Mouse (Mus musculus): ENCODE results near the gene Wrnip1. TPM values are rescaled to one million over a fixed set of nuclear protein-coding genes. Genes with fewer than 3 reads are reported as not detected.
A peak's percentile ranks its signal among the peaks of the same experiment; 100 is the strongest.

Gene Wrnip1
- polyA plus RNA-seq, 1 experiment from 2014 or later, result 19.1 TPM

- Histone ChIP-seq H3K4me1 (peaks cover 11% of the 10 kb centered on the region), H3K9me3 (no peaks in the 10 kb centered on the region), H3K36me3 (no peaks in the 10 kb centered on the region), H3K4me2 (no peak overlapping the region), H3K27ac (replicated peaks) (no peak overlapping the region), H3K9ac (no peak overlapping the region), H3K4me3 (no peak overlapping the region), H3K27me3 (replicated peaks) (no peaks in the 10 kb centered on the region)
- no peak for ATAC-seq (ENCODE audit: extremely low read depth, insufficient number of reproducible peaks, low FRiP score, low TSS enrichment)
- 61% methylated on average over 3 of the region's 3 CpGs for WGBS
These were observed 30.9 kb downstream of the Wrnip1 start for GRCm38 (mm10) chr13:32832776-32833175.

GRCm38 (mm10) chr13:32833237-32833636, 31.4 kb downstream of the Wrnip1 start:
- H3K4me3 ChIP-seq, result no peak overlapping the region
- ATAC-seq (ENCODE audit: extremely low read depth, insufficient number of reproducible peaks, low FRiP score, low TSS enrichment), result no peak
- no peak overlapping the region for H3K27ac ChIP-seq (replicated peaks)
- no peaks in the 10 kb centered on the region for H3K36me3 ChIP-seq
- no peak overlapping the region for H3K9ac ChIP-seq
- no peaks in the 10 kb centered on the region for H3K27me3 ChIP-seq (replicated peaks)
- 65% methylated on average over 6 of the region's 6 CpGs for WGBS
- peaks cover 11% of the 10 kb centered on the region for H3K4me1 ChIP-seq
- H3K9me3 ChIP-seq, result no peaks in the 10 kb centered on the region
- H3K4me2 ChIP-seq, result no peak overlapping the region

- H3K27me3 ChIP-seq (replicated peaks), result no peaks in the 10 kb centered on the region
- ATAC-seq (ENCODE audit: extremely low read depth, insufficient number of reproducible peaks, low FRiP score, low TSS enrichment), result no peak
- H3K36me3 ChIP-seq, result no peaks in the 10 kb centered on the region
- no peak overlapping the region for H3K9ac ChIP-seq
- WGBS, result 89% methylated on average over 5 of the region's 5 CpGs
- no peaks in the 10 kb centered on the region for H3K9me3 ChIP-seq
- no peak overlapping the region for H3K27ac ChIP-seq (replicated peaks)
- no peak overlapping the region for H3K4me3 ChIP-seq
- no peak overlapping the region for H3K4me2 ChIP-seq
- peaks cover 11% of the 10 kb centered on the region for H3K4me1 ChIP-seq
These were observed 32.7 kb downstream of the Wrnip1 start for GRCm38 (mm10) chr13:32834513-32834912.

- no peak overlapping the region for H3K9ac ChIP-seq
- no peak overlapping the region for H3K4me2 ChIP-seq
- H3K27ac ChIP-seq (replicated peaks), result no peak overlapping the region
- H3K27me3 ChIP-seq (replicated peaks), result no peaks in the 10 kb centered on the region
- H3K36me3 ChIP-seq, result no peaks in the 10 kb centered on the region
- no peak overlapping the region for H3K4me3 ChIP-seq
- H3K9me3 ChIP-seq, result no peaks in the 10 kb centered on the region
- 29% methylated on average over 1 of the region's 1 CpGs for WGBS
- H3K4me1 ChIP-seq, result no peaks in the 10 kb centered on the region
- ATAC-seq (ENCODE audit: extremely low read depth, insufficient number of reproducible peaks, low FRiP score, low TSS enrichment), result no peak
These were observed 37.5 kb downstream of the Wrnip1 start for GRCm38 (mm10) chr13:32839314-32839713.

- WGBS, result 77% methylated on average over 3 of the region's 3 CpGs
- no peaks in the 10 kb centered on the region for H3K4me1 ChIP-seq
- H3K36me3 ChIP-seq, result no peaks in the 10 kb centered on the region
- no peaks in the 10 kb centered on the region for H3K9me3 ChIP-seq
- ATAC-seq (ENCODE audit: extremely low read depth, insufficient number of reproducible peaks, low FRiP score, low TSS enrichment), result no peak
- H3K27me3 ChIP-seq (replicated peaks), result no peaks in the 10 kb centered on the region
- no peak overlapping the region for H3K4me2 ChIP-seq
- H3K4me3 ChIP-seq, result no peak overlapping the region
- H3K27ac ChIP-seq (replicated peaks), result no peak overlapping the region
- H3K9ac ChIP-seq, result no peak overlapping the region
These were observed 39.5 kb downstream of the Wrnip1 start for GRCm38 (mm10) chr13:32841349-32841748.

- Histone ChIP-seq H3K36me3 (no peaks in the 10 kb centered on the region), H3K4me2 (no peak overlapping the region), H3K9me3 (no peaks in the 10 kb centered on the region), H3K4me3 (no peak overlapping the region), H3K27ac (replicated peaks) (no peak overlapping the region), H3K4me1 (peaks cover 20% of the 10 kb centered on the region), H3K9ac (no peak overlapping the region), H3K27me3 (replicated peaks) (no peaks in the 10 kb centered on the region)
- no peak for ATAC-seq (ENCODE audit: extremely low read depth, insufficient number of reproducible peaks, low FRiP score, low TSS enrichment)
These were observed 44.4 kb downstream of the Wrnip1 start for GRCm38 (mm10) chr13:32846221-32846620.

GRCm38 (mm10) chr13:32849092-32849491, 47.3 kb downstream of the Wrnip1 start:
- WGBS, result 53% methylated on average over 4 of the region's 4 CpGs
- Histone ChIP-seq H3K4me2 (no peak overlapping the region), H3K4me3 (no peak overlapping the region), H3K4me1 (peaks cover 20% of the 10 kb centered on the region), H3K27me3 (replicated peaks) (no peaks in the 10 kb centered on the region), H3K27ac (replicated peaks) (no peak overlapping the region), H3K36me3 (no peaks in the 10 kb centered on the region), H3K9ac (no peak overlapping the region), H3K9me3 (no peaks in the 10 kb centered on the region)
- ATAC-seq (ENCODE audit: extremely low read depth, insufficient number of reproducible peaks, low FRiP score, low TSS enrichment), result no peak

- Histone ChIP-seq H3K4me3 (no peak overlapping the region), H3K27me3 (replicated peaks) (no peaks in the 10 kb centered on the region), H3K4me2 (no peak overlapping the region), H3K9me3 (no peaks in the 10 kb centered on the region), H3K27ac (replicated peaks) (no peak overlapping the region), H3K36me3 (no peaks in the 10 kb centered on the region), H3K4me1 (peaks cover 20% of the 10 kb centered on the region), H3K9ac (no peak overlapping the region)
- ATAC-seq (ENCODE audit: extremely low read depth, insufficient number of reproducible peaks, low FRiP score, low TSS enrichment), result no peak
These were observed 47.8 kb downstream of the Wrnip1 start for GRCm38 (mm10) chr13:32849531-32850123.

GRCm38 (mm10) chr13:32850156-32850555, 48.3 kb downstream of the Wrnip1 start:
- 59% methylated on average over 1 of the region's 1 CpGs for WGBS
- Histone ChIP-seq H3K9ac (no peak overlapping the region), H3K27me3 (replicated peaks) (no peaks in the 10 kb centered on the region), H3K4me2 (no peak overlapping the region), H3K36me3 (no peaks in the 10 kb centered on the region), H3K4me1 (peaks cover 20% of the 10 kb centered on the region), H3K9me3 (no peaks in the 10 kb centered on the region), H3K27ac (replicated peaks) (no peak overlapping the region), H3K4me3 (no peak overlapping the region)
- ATAC-seq (ENCODE audit: extremely low read depth, insufficient number of reproducible peaks, low FRiP score, low TSS enrichment), result no peak

GRCm38 (mm10) chr13:32850668-32851404, 49.0 kb downstream of the Wrnip1 start, which contains the start of gene Serpinb1a:
Serpinb1a (minus strand) TSS chr13:32851185.
- ATAC-seq (ENCODE audit: extremely low read depth, insufficient number of reproducible peaks, low FRiP score, low TSS enrichment), result no peak
- Histone ChIP-seq H3K4me3 (no peak within 1 kb of the TSS), H3K9ac (no peak within 1 kb of the TSS), H3K27me3 (replicated peaks) (no peaks in the 10 kb centered on the region), H3K4me1 (peaks cover 20% of the 10 kb centered on the region), H3K9me3 (no peaks in the 10 kb centered on the region), H3K36me3 (no peaks in the 10 kb centered on the region), H3K27ac (replicated peaks) (0 out of 2 replicates have a peak within 1 kb of the TSS, but pooled peaks have one; percentile 3), H3K4me2 (peak within 1 kb of the TSS; percentile 32)
- 45% methylated on average over 10 of the region's 10 CpGs for WGBS

- Histone ChIP-seq H3K4me1 (peaks cover 20% of the 10 kb centered on the region), H3K4me2 (no peak overlapping the region), H3K27ac (replicated peaks) (no peak overlapping the region), H3K36me3 (no peaks in the 10 kb centered on the region), H3K9me3 (no peaks in the 10 kb centered on the region), H3K4me3 (no peak overlapping the region), H3K27me3 (replicated peaks) (no peaks in the 10 kb centered on the region), H3K9ac (no peak overlapping the region)
- ATAC-seq (ENCODE audit: extremely low read depth, insufficient number of reproducible peaks, low FRiP score, low TSS enrichment), result no peak
- 4% methylated on average over 7 of the region's 7 CpGs for WGBS
These were observed 50.1 kb downstream of the Wrnip1 start for GRCm38 (mm10) chr13:32851967-32852366.

- H3K9ac ChIP-seq, result no peak overlapping the region
- H3K27me3 ChIP-seq (replicated peaks), result no peaks in the 10 kb centered on the region
- no peaks in the 10 kb centered on the region for H3K9me3 ChIP-seq
- no peaks in the 10 kb centered on the region for H3K36me3 ChIP-seq
- peaks cover 20% of the 10 kb centered on the region for H3K4me1 ChIP-seq
- ATAC-seq (ENCODE audit: extremely low read depth, insufficient number of reproducible peaks, low FRiP score, low TSS enrichment), result no peak
- H3K4me3 ChIP-seq, result no peak overlapping the region
- no peak overlapping the region for H3K27ac ChIP-seq (replicated peaks)
- no peak overlapping the region for H3K4me2 ChIP-seq
- WGBS, result 87% methylated on average over 4 of the region's 4 CpGs
These were observed 50.7 kb downstream of the Wrnip1 start for GRCm38 (mm10) chr13:32852539-32852938.

All from heart, embryonic 13.5 days (tissue).